Mouse (Mus musculus) midbrain, embryonic 13.5 days (tissue): Measurements from ENCODE around the gene Prss12. TPM values are rescaled to one million over a fixed set of nuclear protein-coding genes. Genes with fewer than 3 reads are reported as not detected.
A peak's percentile ranks its signal among the peaks of the same experiment; 100 is the strongest.

Source experiments
- ATAC-seq: fragments of 200-750 bp; cut with Nextera tagmentation; 2 replicates; pipeline ENCODE4 v1.8.0; 2017; ENCODE audit warnings: mild to moderate bottlenecking, moderate TSS enrichment, moderate library complexity
- H3K27ac ChIP-seq: fragments of 300-500 bp; sonication (generic); 2 replicates; pipeline ENCODE4 v1.5.1; 2015; ENCODE audit warnings: inconsistent platforms, mild to moderate bottlenecking, moderate library complexity
- H3K27me3 ChIP-seq: fragments of 300-500 bp; sonication (generic); 2 replicates; pipeline ENCODE4 v1.6.1; 2015; ENCODE audit warnings: mild to moderate bottlenecking, inconsistent platforms
- H3K36me3 ChIP-seq: fragments of 300-500 bp; sonication (generic); 2 replicates; pipeline ENCODE4 v1.6.1; 2015; ENCODE audit warnings: mild to moderate bottlenecking, inconsistent platforms
- H3K4me1 ChIP-seq: fragments of 300-500 bp; sonication (generic); replicated peaks from 2 replicates; pipeline ENCODE4 v1.6.1; 2015; ENCODE audit warnings: inconsistent platforms
- H3K4me2 ChIP-seq: fragments of 300-500 bp; sonication (generic); replicated peaks from 2 replicates; pipeline ENCODE4 v1.6.1; 2015; ENCODE audit warnings: moderate library complexity, mild to moderate bottlenecking, inconsistent platforms
- H3K4me3 ChIP-seq: fragments of 300-500 bp; sonication (generic); replicated peaks from 2 replicates; pipeline ENCODE4 v1.5.1; 2015; ENCODE audit warnings: mild to moderate bottlenecking, inconsistent platforms
- H3K9ac ChIP-seq: fragments of 300-500 bp; sonication (generic); replicated peaks from 2 replicates; pipeline ENCODE4 v1.6.1; 2015; ENCODE audit warnings: mild to moderate bottlenecking, inconsistent platforms
- H3K9me3 ChIP-seq: fragments of 300-500 bp; sonication (generic); 2 replicates; pipeline ENCODE4 v1.6.1; 2016; ENCODE audit warnings: mild to moderate bottlenecking, inconsistent platforms
- WGBS: fragments of 180-500 bp; shearing (Covaris S2); methylation state at CpG from one replicate; pipeline ENCODE4 v1.1.7; 2015; 5-methylcytosine and 5-hydroxymethylcytosine counted together
- polyA plus RNA-seq: library from polyadenylated mRNA; unstranded; fragments of >200 nt; fragmentation: Nextera tagmentation; extraction: Ambion mirVana; gene quantifications from 2 replicates; pipeline ENCODE4 v1.2.1, GENCODE M21; 2015

Prss12 gene
- polyA plus RNA-seq, 1 experiment from 2014 or later, result 8.6 TPM

DNA sequence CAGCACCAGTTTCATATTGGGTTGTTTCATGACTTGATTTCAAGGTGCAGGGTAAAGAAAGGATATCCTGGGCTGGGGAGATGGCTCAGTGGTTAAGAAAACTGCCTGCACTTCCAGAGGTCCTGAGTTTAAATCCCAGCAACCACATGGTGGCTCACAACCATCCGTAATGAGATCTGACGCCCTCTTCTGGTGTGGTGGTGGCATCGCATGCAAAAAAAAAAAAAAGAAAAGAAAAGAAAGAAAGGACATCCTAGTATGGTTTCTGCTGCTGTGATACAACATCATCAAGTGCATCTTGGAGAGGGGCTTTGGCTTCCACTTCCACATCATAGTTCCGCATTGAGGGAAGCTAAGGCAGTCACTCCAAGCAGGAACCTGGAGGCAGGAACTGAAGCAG is 65.1 kb downstream of the Prss12 start:
- Histone ChIP-seq H3K27ac (no peak overlapping the region), H3K4me3 (no peak overlapping the region), H3K9ac (no peak overlapping the region), H3K27me3 (0 out of 2 replicates have a peak, but pooled peaks cover 4% of the 10 kb centered on the region), H3K9me3 (no peaks in the 10 kb centered on the region), H3K4me2 (no peak overlapping the region), H3K36me3 (no peaks in the 10 kb centered on the region), H3K4me1 (peaks cover 21% of the 10 kb centered on the region)
- WGBS, result 74% methylated on average over 4 of the region's 4 CpGs
- ATAC-seq, result no peak

DNA sequence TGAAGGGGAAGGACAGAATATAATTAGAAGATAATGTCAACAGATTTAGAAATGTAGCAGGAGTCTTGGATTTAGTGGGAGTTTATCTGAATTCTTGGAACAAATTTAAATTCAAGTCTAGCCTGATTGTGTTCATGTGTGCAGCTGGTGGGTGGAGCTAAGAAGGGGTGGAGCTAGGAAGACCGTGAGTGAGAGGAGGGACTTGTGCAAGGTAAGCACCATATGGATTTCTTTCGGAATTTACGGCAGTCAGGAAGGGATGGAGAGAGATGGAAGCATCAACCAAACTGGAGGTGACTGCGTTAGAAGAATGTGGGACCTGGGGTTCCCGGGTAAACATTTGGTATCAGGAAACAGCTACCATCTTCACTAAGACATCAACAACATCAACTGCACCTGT is 68.2 kb downstream of the Prss12 start:
- peaks cover 8% of the 10 kb centered on the region for H3K4me1 ChIP-seq
- no peak overlapping the region for H3K9ac ChIP-seq
- WGBS, result 59% methylated on average over 5 of the region's 5 CpGs
- no peaks in the 10 kb centered on the region for H3K36me3 ChIP-seq
- no peak overlapping the region for H3K27ac ChIP-seq
- no peak for ATAC-seq
- H3K9me3 ChIP-seq, result no peaks in the 10 kb centered on the region
- H3K4me2 ChIP-seq, result no peak overlapping the region
- 0 out of 2 replicates have a peak, but pooled peaks cover 4% of the 10 kb centered on the region for H3K27me3 ChIP-seq
- H3K4me3 ChIP-seq, result no peak overlapping the region

DNA sequence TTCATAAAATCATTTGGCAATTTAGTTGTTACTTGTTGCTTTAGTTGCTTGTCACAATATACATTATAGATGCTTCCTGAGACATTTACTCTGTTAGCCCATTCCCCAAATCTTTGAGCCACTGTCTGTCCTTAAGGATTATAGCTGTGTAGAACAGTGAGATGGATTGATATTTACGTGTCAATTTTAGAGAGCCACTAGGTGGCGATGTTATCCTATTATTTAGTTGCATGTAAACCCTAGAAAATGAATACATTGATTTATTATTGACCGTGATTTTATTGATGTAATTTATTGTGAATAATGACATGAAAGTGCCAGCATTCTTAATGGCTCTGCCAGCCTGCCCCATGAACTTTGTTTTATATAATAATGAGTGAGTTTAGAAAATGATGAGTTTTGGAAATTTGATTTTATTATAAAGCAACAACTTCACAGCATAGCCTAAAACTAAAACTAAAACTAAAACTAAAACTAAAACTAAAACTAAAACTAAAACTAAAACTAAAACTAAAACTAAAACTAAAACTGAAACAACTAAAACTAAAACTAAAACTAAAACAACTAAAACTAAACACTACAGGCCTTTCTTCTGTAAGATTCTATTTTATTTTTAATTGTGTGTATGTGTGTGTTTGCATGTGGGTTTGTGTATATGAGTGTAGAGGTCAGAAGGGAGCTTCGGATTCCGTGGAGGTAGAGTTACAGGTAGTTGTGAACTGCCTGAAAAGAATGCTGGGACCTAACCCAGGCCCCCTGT is 69.1 kb downstream of the Prss12 start:
- ATAC-seq, result peak; percentile 46
- H3K4me3 ChIP-seq, result no peak overlapping the region
- H3K27me3 ChIP-seq, result 0 out of 2 replicates have a peak, but pooled peaks cover 4% of the 10 kb centered on the region
- no peak overlapping the region for H3K4me2 ChIP-seq
- no peaks in the 10 kb centered on the region for H3K36me3 ChIP-seq
- no peak overlapping the region for H3K27ac ChIP-seq
- H3K9me3 ChIP-seq, result no peaks in the 10 kb centered on the region
- WGBS, result 20% methylated on average over 5 of the region's 5 CpGs
- H3K4me1 ChIP-seq, result peaks cover 7% of the 10 kb centered on the region; the same call in 1 of the 2 replicates
- H3K9ac ChIP-seq, result no peak overlapping the region

DNA sequence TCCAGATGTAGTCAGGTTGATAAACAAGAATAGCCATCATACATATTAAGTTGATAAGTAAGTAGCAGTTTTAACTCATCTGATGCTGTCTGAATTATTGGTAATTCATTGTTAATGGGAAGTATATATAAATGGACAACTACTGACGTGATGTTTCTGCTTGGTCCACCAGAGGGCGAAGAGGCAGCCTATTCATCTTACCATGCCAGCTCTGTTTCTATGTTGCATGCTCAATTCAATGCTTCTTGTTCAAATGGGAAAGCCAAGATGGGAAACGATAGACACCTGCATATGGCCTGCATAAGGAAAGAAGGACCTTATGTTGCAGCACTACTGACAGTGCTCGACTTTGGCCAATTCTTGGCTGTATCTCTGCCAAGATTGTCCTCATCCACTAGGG is 70.1 kb downstream of the Prss12 start:
- no peak overlapping the region for H3K4me2 ChIP-seq
- H3K36me3 ChIP-seq, result no peaks in the 10 kb centered on the region
- H3K4me3 ChIP-seq, result no peak overlapping the region
- no peak overlapping the region for H3K27ac ChIP-seq
- 0 out of 2 replicates have a peak, but pooled peaks cover 4% of the 10 kb centered on the region for H3K27me3 ChIP-seq
- H3K9ac ChIP-seq, result no peak overlapping the region
- 34% methylated on average over 4 of the region's 4 CpGs for WGBS
- no peaks in the 10 kb centered on the region for H3K9me3 ChIP-seq
- H3K4me1 ChIP-seq, result peaks cover 7% of the 10 kb centered on the region; the same call in 1 of the 2 replicates
- peak; percentile 61 for ATAC-seq

DNA sequence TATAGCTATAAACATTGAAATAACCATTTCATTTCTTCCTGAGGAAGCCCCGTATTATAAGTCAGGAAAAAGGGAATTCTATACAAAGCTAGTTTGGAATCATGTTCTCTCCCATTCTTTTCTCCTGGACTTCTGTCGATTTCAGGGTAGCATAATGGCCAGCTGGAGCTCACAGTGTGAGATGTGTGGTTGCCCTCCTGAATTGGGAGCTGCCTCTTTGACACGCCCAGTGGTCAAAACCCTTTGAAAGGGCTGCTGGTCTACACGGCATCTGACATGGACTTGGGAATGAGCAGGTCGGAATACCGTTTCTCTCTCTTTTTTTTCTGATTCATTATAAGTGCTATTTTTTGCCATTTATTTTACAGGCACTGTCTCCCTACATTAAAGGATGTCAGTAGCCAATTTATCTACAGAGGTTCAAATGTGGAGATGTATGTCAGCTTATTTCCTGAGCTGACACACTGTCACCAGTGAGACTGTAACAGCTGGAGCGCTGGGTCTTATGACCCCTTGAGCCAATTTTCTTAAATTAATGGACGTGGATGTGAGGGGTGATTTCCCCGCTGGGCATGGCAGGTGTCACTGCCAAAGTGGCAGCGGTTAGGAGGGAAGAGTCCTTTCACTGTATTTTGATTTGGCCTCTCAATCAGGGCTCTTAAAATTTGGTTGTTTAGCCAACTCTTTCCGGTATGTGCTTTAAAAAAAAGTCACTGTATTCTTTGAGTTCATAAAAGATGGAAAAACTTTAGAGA is 79.8 kb downstream of the Prss12 start:
- 41% methylated on average over 11 of the region's 11 CpGs for whole genome bisulfite sequencing
- Histone ChIP-seq H3K36me3 (peaks cover 7% of the 10 kb centered on the region; the same call in 1 of the 2 replicates), H3K27ac (peak overlapping the region; percentile 26; the same call in 1 of the 2 replicates), H3K4me2 (no peak overlapping the region), H3K4me1 (peaks cover 8% of the 10 kb centered on the region; the same call in 1 of the 2 replicates), H3K27me3 (no peaks in the 10 kb centered on the region), H3K4me3 (no peak overlapping the region), H3K9ac (no peak overlapping the region), H3K9me3 (no peaks in the 10 kb centered on the region)
- peak; percentile 56; the same call in 1 of the 2 replicates for ATAC-seq

DNA sequence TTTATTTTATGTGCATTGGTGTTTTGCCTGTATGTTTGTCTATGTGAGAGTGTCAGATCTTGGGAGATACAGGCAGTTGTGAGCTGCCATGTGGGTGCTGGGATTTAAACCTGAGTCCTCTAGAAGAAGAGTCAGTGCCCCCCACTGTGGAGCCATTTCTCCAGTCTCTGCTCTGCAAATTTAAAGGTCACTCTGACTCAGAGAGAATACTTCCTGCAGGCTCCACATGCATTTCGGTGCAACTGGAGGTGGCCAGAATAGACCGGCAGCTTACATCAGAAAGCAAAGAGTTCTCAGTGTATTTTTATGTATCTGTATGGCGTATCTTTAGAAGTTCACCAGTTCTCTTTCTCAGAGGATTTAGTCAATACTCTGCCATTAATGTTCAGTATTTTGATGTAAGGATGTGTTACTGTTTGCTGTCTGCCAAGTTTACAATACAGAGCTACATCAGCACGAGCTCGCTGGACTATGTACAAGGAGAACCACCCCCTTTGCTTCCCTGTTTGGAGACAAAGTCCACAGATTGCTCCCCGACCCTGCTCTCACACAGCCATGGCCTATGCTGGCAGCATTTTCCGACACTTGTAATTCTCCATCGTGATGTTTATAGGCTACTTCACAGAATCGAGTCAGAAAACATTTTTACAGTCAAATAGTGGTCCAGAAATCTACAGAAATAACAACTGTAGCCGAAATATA is 81.2 kb downstream of the Prss12 start:
- Histone ChIP-seq H3K27ac (no peak overlapping the region), H3K4me2 (no peak overlapping the region), H3K27me3 (no peaks in the 10 kb centered on the region), H3K4me3 (no peak overlapping the region), H3K9ac (no peak overlapping the region), H3K9me3 (no peaks in the 10 kb centered on the region), H3K4me1 (peaks cover 8% of the 10 kb centered on the region; the same call in 1 of the 2 replicates), H3K36me3 (peaks cover 11% of the 10 kb centered on the region; the same call in 1 of the 2 replicates)
- no peak for ATAC-seq
- 85% methylated on average over 10 of the region's 10 CpGs for WGBS

DNA sequence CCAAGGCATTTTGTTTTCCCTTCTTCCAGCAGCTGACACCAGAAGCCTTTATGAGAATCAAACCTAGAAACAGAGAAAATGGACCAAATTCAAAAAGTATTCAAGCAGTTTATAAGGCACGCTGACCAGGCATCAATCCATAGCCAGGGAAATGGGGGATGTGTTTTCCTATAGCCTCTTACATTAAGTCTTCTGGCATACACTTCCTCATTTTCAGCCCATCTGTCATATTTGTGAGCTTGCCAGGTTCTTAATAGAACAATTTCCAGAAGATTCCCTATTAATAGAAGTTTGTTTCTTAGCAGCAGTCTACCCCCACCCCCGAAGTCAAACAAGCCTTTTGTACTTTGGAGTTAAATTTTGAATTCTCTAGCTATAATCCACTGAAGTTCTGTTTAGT is 84.4 kb downstream of the Prss12 start:
- Histone ChIP-seq H3K4me2 (no peak overlapping the region), H3K36me3 (peaks cover 11% of the 10 kb centered on the region; the same call in 1 of the 2 replicates), H3K4me3 (no peak overlapping the region), H3K9ac (no peak overlapping the region), H3K4me1 (peaks cover 8% of the 10 kb centered on the region; the same call in 1 of the 2 replicates), H3K9me3 (no peaks in the 10 kb centered on the region), H3K27ac (no peak overlapping the region), H3K27me3 (no peaks in the 10 kb centered on the region)
- ATAC-seq, result no peak
- WGBS, result 84% methylated on average over 2 of the region's 2 CpGs

DNA sequence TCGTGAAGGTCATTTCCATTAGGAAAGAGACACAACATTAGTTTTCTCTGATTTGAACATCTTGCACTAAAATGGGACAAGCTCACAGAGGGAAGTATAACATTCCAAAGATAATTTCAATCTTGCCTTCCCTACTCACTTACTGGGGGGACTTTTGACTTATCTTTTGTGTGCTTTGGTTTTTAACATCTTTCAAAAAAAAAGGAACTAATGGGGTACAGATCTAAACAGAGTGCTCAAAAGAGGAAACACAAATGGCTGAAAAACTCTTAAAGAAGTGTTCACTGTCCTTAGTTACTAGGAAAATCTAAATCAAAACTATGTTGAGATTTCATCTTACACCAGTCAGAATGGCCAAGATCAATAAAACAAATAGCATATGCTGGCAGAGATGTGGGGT is 90.6 kb downstream of the Prss12 start:
- Histone ChIP-seq H3K9me3 (no peaks in the 10 kb centered on the region), H3K4me2 (no peak overlapping the region), H3K4me3 (no peak overlapping the region), H3K9ac (no peak overlapping the region), H3K27ac (no peak overlapping the region), H3K36me3 (peaks cover 4% of the 10 kb centered on the region; the same call in 1 of the 2 replicates), H3K4me1 (no peaks in the 10 kb centered on the region), H3K27me3 (no peaks in the 10 kb centered on the region)
- no peak for ATAC-seq
- WGBS, result 95% methylated on average over 1 of the region's 1 CpGs

DNA sequence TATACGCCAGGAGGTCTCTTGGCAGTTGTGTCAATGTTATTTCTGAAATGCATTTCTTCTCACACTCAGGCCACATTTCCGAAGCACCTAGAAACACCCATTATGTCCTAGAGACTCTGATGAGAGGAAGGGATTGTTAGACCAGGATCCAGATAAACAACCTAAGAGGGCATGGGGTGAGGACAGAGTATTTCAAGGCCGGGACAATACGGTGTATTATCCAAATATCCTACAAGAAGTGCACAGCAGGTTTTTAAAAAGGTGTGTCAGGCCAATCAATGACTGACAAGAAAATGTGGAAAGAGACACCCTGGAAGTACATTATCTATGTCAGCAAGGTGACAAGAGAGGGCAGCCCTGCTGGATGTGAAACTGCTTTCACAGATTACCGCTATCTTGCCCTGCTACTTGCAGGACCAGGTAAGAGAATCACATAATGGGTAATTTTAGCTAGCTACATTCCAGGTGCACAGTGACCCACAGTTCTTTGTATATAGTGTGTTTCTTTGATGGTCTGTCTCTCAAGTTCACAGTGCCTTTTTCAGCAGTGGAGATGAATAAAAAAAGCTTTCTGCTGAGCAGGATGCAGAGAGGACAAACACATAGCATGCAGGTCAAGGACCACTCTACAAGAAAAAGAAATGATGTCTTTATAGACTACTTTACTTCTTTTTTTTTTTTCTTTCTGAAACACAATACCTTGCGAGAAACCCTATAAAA is 97.0 kb downstream of the Prss12 start:
- peak; percentile 27; the same call in 1 of the 2 replicates for ATAC-seq
- Histone ChIP-seq H3K36me3 (peaks cover 38% of the 10 kb centered on the region), H3K4me2 (no peak overlapping the region), H3K4me1 (no peaks in the 10 kb centered on the region), H3K4me3 (no peak overlapping the region), H3K27me3 (no peaks in the 10 kb centered on the region), H3K9me3 (no peaks in the 10 kb centered on the region), H3K9ac (no peak overlapping the region), H3K27ac (no peak overlapping the region)
- 82% methylated on average over 6 of the region's 6 CpGs for WGBS

DNA sequence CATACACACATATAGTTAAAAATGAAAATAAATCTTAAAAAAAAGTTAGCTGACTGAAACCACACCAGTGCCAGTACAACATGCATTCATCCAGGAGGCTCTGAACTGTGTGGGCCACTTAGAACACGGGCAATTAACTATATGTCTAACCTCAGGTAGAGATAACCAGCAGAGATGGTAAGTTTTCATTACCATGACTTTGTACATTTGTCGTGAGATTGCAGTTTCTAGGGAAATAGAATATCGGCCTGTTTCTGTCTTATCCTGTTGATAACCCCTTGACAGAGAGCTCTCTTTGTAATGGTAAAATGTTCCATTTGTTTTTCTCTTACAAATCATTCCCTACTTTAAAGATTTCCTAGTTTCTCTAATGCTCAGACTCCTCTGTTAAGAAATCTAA is 103.8 kb downstream of the Prss12 start:
- peaks cover 31% of the 10 kb centered on the region for H3K36me3 ChIP-seq
- H3K9me3 ChIP-seq, result no peaks in the 10 kb centered on the region
- ATAC-seq, result no peak
- H3K4me2 ChIP-seq, result no peak overlapping the region
- no peak overlapping the region for H3K4me3 ChIP-seq
- 92% methylated on average over 3 of the region's 3 CpGs for WGBS
- no peak overlapping the region for H3K9ac ChIP-seq
- no peak overlapping the region for H3K27ac ChIP-seq
- no peaks in the 10 kb centered on the region for H3K27me3 ChIP-seq
- no peaks in the 10 kb centered on the region for H3K4me1 ChIP-seq

DNA sequence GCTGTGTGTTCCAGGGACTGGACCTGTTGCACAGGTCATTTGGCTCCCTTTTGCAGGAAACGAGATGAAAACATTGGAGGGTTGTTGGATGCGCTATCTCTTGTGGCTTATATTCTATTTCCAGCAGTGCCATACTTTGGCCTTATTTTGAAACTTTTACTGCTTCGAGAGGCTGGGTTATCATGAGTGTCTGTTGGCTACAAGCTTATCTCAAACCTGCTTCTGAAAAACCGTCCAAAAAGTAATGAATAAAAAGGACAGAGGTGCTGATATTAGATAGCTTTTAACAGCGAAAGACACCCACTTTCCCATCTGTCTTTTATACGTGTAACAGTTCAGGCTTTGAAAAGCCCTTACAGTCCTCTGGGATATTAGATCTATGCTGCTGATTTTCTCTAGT is 107.2 kb downstream of the Prss12 start:
- H3K9ac ChIP-seq, result no peak overlapping the region
- no peak for ATAC-seq
- no peak overlapping the region for H3K4me3 ChIP-seq
- no peaks in the 10 kb centered on the region for H3K27me3 ChIP-seq
- no peaks in the 10 kb centered on the region for H3K4me1 ChIP-seq
- no peak overlapping the region for H3K4me2 ChIP-seq
- no peak overlapping the region for H3K27ac ChIP-seq
- H3K9me3 ChIP-seq, result no peaks in the 10 kb centered on the region
- WGBS, result 91% methylated on average over 6 of the region's 6 CpGs
- H3K36me3 ChIP-seq, result no peaks in the 10 kb centered on the region
